Mouse (Mus musculus) kidney, embryonic 14.5 days (tissue): ENCODE measurements around the gene Ccdc152. TPM values are rescaled to one million over a fixed set of nuclear protein-coding genes. Genes with fewer than 3 reads are reported as not detected.
"Not testable (repeated sequence)": the region's sequence is repeated elsewhere in the genome, so short reads cannot be mapped to it uniquely, and the experiment has no call there.

Experiments used
- ATAC-seq: fragments of 200-750 bp; cut with Nextera tagmentation; 2 replicates; pipeline ENCODE4 v1.8.0; 2017; ENCODE audit warnings: moderate number of reproducible peaks, mild to moderate bottlenecking, moderate TSS enrichment, moderate library complexity; ENCODE audit not compliant: low FRiP score, low TSS enrichment
- H3K27ac ChIP-seq: fragments of 300-500 bp; sonication (generic); 2 replicates; pipeline ENCODE4 v1.5.1; 2014; ENCODE audit warnings: low read depth, mild to moderate bottlenecking, low read length, moderate library complexity, mixed read lengths
- H3K27me3 ChIP-seq: fragments of 300-500 bp; sonication (generic); 2 replicates; pipeline ENCODE4 v1.6.1; 2014; ENCODE audit warnings: mild to moderate bottlenecking, low read length; ENCODE audit not compliant: control insufficient read depth, insufficient read depth
- H3K36me3 ChIP-seq: fragments of 300-500 bp; sonication (generic); 2 replicates; pipeline ENCODE4 v1.6.1; 2014; ENCODE audit warnings: low read length, mixed read lengths; ENCODE audit not compliant: control insufficient read depth, insufficient read depth
- H3K4me1 ChIP-seq: fragments of 300-500 bp; sonication (generic); 2 replicates; pipeline ENCODE4 v1.6.1; 2014; ENCODE audit warnings: low read length, mixed read lengths; ENCODE audit not compliant: control insufficient read depth, insufficient read depth
- H3K4me2 ChIP-seq: fragments of 300-500 bp; sonication (generic); replicated peaks from 2 replicates; pipeline ENCODE4 v1.6.1; 2014; ENCODE audit warnings: low read depth, mild to moderate bottlenecking, low read length
- H3K4me3 ChIP-seq: fragments of 300-500 bp; sonication (generic); 2 replicates; pipeline ENCODE4 v1.5.1; 2014; ENCODE audit warnings: mild to moderate bottlenecking, low read length
- H3K9ac ChIP-seq: fragments of 300-500 bp; sonication (generic); 2 replicates; pipeline ENCODE4 v1.6.1; 2014; ENCODE audit warnings: low read depth, mild to moderate bottlenecking, low read length, moderate library complexity
- H3K9me3 ChIP-seq: fragments of 300-500 bp; sonication (generic); 2 replicates; pipeline ENCODE4 v1.6.1; 2016; ENCODE audit warnings: low read length; ENCODE audit not compliant: control insufficient read depth
- WGBS: fragments of 180-500 bp; shearing (Covaris S2); extraction: QIAGEN DNeasy Blood & Tissue Kit; methylation state at CpG from one replicate; pipeline ENCODE4 v1.1.7; 2014; 5-methylcytosine and 5-hydroxymethylcytosine counted together
- polyA plus RNA-seq: library from polyadenylated mRNA; unstranded; fragments of >200 nt; fragmentation: Nextera tagmentation; extraction: Ambion mirVana; gene quantifications from 2 replicates; pipeline ENCODE4 v1.2.1, GENCODE M21; 2014

Ccdc152 gene
- polyA plus RNA-seq, 1 experiment from 2014 or later = 0.57 TPM

GRCm38 (mm10) chr15:3251718-3252067 is 51.6 kb downstream of the Ccdc152 start:
- H3K4me1 ChIP-seq = no peaks in the 10 kb centered on the region
- no peak overlapping the region for H3K27ac ChIP-seq
- H3K36me3 ChIP-seq = no peaks in the 10 kb centered on the region
- H3K4me2 ChIP-seq = no peak overlapping the region
- H3K9ac ChIP-seq = no peak overlapping the region
- no peaks in the 10 kb centered on the region for H3K9me3 ChIP-seq
- ATAC-seq = no peak
- no peak overlapping the region for H3K4me3 ChIP-seq
- H3K27me3 ChIP-seq = no peaks in the 10 kb centered on the region

- H3K4me1 ChIP-seq = no peaks in the 10 kb centered on the region
- H3K4me3 ChIP-seq = no peak overlapping the region
- no peak overlapping the region for H3K9ac ChIP-seq
- no peaks in the 10 kb centered on the region for H3K9me3 ChIP-seq
- ATAC-seq = no peak
- H3K27ac ChIP-seq = no peak overlapping the region; the same call in 1 of the 2 replicates
- WGBS = 70% methylated on average over 3 of the region's 3 CpGs
- H3K36me3 ChIP-seq = no peaks in the 10 kb centered on the region
- H3K4me2 ChIP-seq = no peak overlapping the region
- H3K27me3 ChIP-seq = no peaks in the 10 kb centered on the region
Measured at GRCm38 (mm10) chr15:3251031-3251717, 52.2 kb downstream of the Ccdc152 start.

- Histone ChIP-seq H3K4me1 (no peaks in the 10 kb centered on the region), H3K27me3 (no peaks in the 10 kb centered on the region), H3K9ac (no peak overlapping the region), H3K4me2 (no peak overlapping the region), H3K4me3 (no peak overlapping the region), H3K9me3 (no peaks in the 10 kb centered on the region), H3K36me3 (no peaks in the 10 kb centered on the region), H3K27ac (no peak overlapping the region)
- WGBS = 84% methylated on average over 2 of the region's 2 CpGs
- ATAC-seq = no peak
Measured at GRCm38 (mm10) chr15:3250620-3251019, 52.7 kb downstream of the Ccdc152 start.

- not testable (repeated sequence) for H3K4me3 ChIP-seq, H3K9me3 ChIP-seq, H3K36me3 ChIP-seq, H3K4me1 ChIP-seq, H3K4me2 ChIP-seq, H3K27ac ChIP-seq, H3K9ac ChIP-seq, H3K27me3 ChIP-seq, ATAC-seq
- WGBS = 91% methylated on average over 10 of the region's 10 CpGs
Measured at GRCm38 (mm10) chr15:3245036-3245435, 58.3 kb downstream of the Ccdc152 start.

GRCm38 (mm10) chr15:3237963-3238362 is 65.4 kb downstream of the Ccdc152 start:
- WGBS = 96% methylated on average over 1 of the region's 1 CpGs
- no peak overlapping the region for H3K9ac ChIP-seq
- no peaks in the 10 kb centered on the region for H3K9me3 ChIP-seq
- no peak overlapping the region for H3K4me2 ChIP-seq
- H3K27ac ChIP-seq = no peak overlapping the region
- ATAC-seq = no peak
- no peaks in the 10 kb centered on the region for H3K4me1 ChIP-seq
- H3K36me3 ChIP-seq = no peaks in the 10 kb centered on the region
- no peaks in the 10 kb centered on the region for H3K27me3 ChIP-seq
- H3K4me3 ChIP-seq = no peak overlapping the region

- 91% methylated on average over 2 of the region's 2 CpGs for whole genome bisulfite sequencing
- no peaks in the 10 kb centered on the region for H3K4me1 ChIP-seq
- H3K4me2 ChIP-seq = no peak overlapping the region
- no peaks in the 10 kb centered on the region for H3K9me3 ChIP-seq
- H3K4me3 ChIP-seq = no peak overlapping the region
- H3K27ac ChIP-seq = no peak overlapping the region
- no peaks in the 10 kb centered on the region for H3K36me3 ChIP-seq
- no peak for ATAC-seq
- no peaks in the 10 kb centered on the region for H3K27me3 ChIP-seq
- no peak overlapping the region for H3K9ac ChIP-seq
Measured at GRCm38 (mm10) chr15:3236338-3236737, 67.0 kb downstream of the Ccdc152 start.

GRCm38 (mm10) chr15:3233837-3234551 is 69.3 kb downstream of the Ccdc152 start:
- Histone ChIP-seq H3K27ac (no peak overlapping the region), H3K9me3 (no peaks in the 10 kb centered on the region), H3K4me2 (no peak overlapping the region), H3K9ac (no peak overlapping the region), H3K27me3 (no peaks in the 10 kb centered on the region), H3K36me3 (no peaks in the 10 kb centered on the region), H3K4me1 (no peaks in the 10 kb centered on the region), H3K4me3 (no peak overlapping the region)
- no peak for ATAC-seq
- WGBS = 97% methylated on average over 3 of the region's 3 CpGs

GRCm38 (mm10) chr15:3232168-3232835 is 71.0 kb downstream of the Ccdc152 start:
- no peaks in the 10 kb centered on the region for H3K4me1 ChIP-seq
- H3K27ac ChIP-seq = no peak overlapping the region
- H3K9ac ChIP-seq = no peak overlapping the region
- WGBS = 13% methylated on average over 9 of the region's 9 CpGs
- H3K27me3 ChIP-seq = no peaks in the 10 kb centered on the region
- no peaks in the 10 kb centered on the region for H3K36me3 ChIP-seq
- no peaks in the 10 kb centered on the region for H3K9me3 ChIP-seq
- ATAC-seq = peak; percentile 62; the same call in 1 of the 2 replicates
- no peak overlapping the region for H3K4me3 ChIP-seq
- H3K4me2 ChIP-seq = no peak overlapping the region

- Histone ChIP-seq H3K27me3 (no peaks in the 10 kb centered on the region), H3K4me1 (no peaks in the 10 kb centered on the region), H3K27ac (no peak overlapping the region), H3K36me3 (no peaks in the 10 kb centered on the region), H3K4me2 (no peak overlapping the region), H3K9me3 (no peaks in the 10 kb centered on the region), H3K4me3 (no peak overlapping the region), H3K9ac (no peak overlapping the region)
- 65% methylated on average over 4 of the region's 4 CpGs for WGBS
- no peak for ATAC-seq
Measured at GRCm38 (mm10) chr15:3231004-3231403, 72.3 kb downstream of the Ccdc152 start.
